In genomic region chr14:34562393-34562792, GRCm38 (mm10) we compare ENCODE assay signal across 19 mouse cellular contexts. TPM values are rescaled to one million over a fixed set of nuclear protein-coding genes. Genes with fewer than 3 reads are reported as not detected.
DNase-seq lines count a peak whose midpoint lies in the region; ATAC-seq lines count a peak whose summit lies in the region.
"Had no signal": no experiment of that assay in that cellular context is flagged by ENCODE, and none has a peak within 500 bp of the region (broad histone marks: within the 10 kb centered on the region; RNA-seq: fewer than 3 reads in every experiment).

No protein-coding gene starts in this region.

- peak overlapping the region; percentile 41 for H3K9ac ChIP-seq in heart, embryonic 13.5 days
- H3K9ac ChIP-seq: forebrain, postnatal 0 days; hindbrain, embryonic 15.5 days; liver, embryonic 15.5 days; neural tube, embryonic 13.5 days had no signal

- H3K4me2 ChIP-seq in heart, embryonic 13.5 days = no peak overlapping the region
- H3K4me2 ChIP-seq: hindbrain, embryonic 15.5 days; liver, embryonic 15.5 days; neural tube, embryonic 13.5 days had no signal

- H3K27ac ChIP-seq in heart, embryonic 13.5 days (replicated peaks) = peak overlapping the region; percentile 51
- H3K27ac ChIP-seq: hindbrain, embryonic 15.5 days; layer of hippocampus, adult 2 months; liver, embryonic 15.5 days; neural tube, embryonic 13.5 days had no signal

- no peak for DNase-seq in heart, postnatal 25 days (ENCODE audit: low spot score)
- DNase-seq in thymus, postnatal 0 days (ENCODE audit: low spot score) = peak; percentile 54
- DNase-seq in thymus, postnatal 10 days (ENCODE audit: low spot score in 2 of 2) = no peak
- DNase-seq in forelimb bud, embryonic 11.5 days (ENCODE audit: low read depth, low spot score) = peak; percentile 50
- no peak for DNase-seq in adrenal gland, adult 2 months
- DNase-seq: cerebellum, adult 2 months; forebrain, postnatal 0 days; gastrocnemius, postnatal 25 days had no signal

- no peak overlapping the region for H3K4me3 ChIP-seq in heart, embryonic 13.5 days
- H3K4me3 ChIP-seq: hindbrain, embryonic 15.5 days; layer of hippocampus, adult 2 months; liver, embryonic 15.5 days; neural tube, embryonic 13.5 days had no signal

- 26% methylated on average over 2 of the region's 2 CpGs for WGBS in heart, embryonic 13.5 days

- no peak for ATAC-seq in heart, embryonic 13.5 days (ENCODE audit: extremely low read depth, insufficient number of reproducible peaks, low FRiP score, low TSS enrichment)
- ATAC-seq in inflammation-experienced regulatory T-cells, adult 6 months = no peak
- ATAC-seq: forebrain, postnatal 0 days had no signal

- H3K4me1 ChIP-seq in heart, embryonic 13.5 days = peaks cover 66% of the 10 kb centered on the region
- H3K4me1 ChIP-seq: hindbrain, embryonic 15.5 days; liver, embryonic 15.5 days; neural tube, embryonic 13.5 days had no signal

- intact Hi-C loops in heart, postnatal 25 days (cut with DNase I) = no loop called here

- peaks cover 66% of the 10 kb centered on the region for H3K36me3 ChIP-seq in heart, embryonic 13.5 days
- H3K36me3 ChIP-seq: hindbrain, embryonic 15.5 days; liver, embryonic 15.5 days; neural tube, embryonic 13.5 days had no signal

- H3K9me3 ChIP-seq in heart, embryonic 13.5 days = no peaks in the 10 kb centered on the region
- H3K9me3 ChIP-seq: hindbrain, embryonic 15.5 days; liver, embryonic 15.5 days; neural tube, embryonic 13.5 days had no signal

- H3K27me3 ChIP-seq in heart, embryonic 13.5 days (replicated peaks) = no peaks in the 10 kb centered on the region
- H3K27me3 ChIP-seq: hindbrain, embryonic 15.5 days; liver, embryonic 15.5 days; neural tube, embryonic 13.5 days had no signal

RNA-seq across cellular contexts. Expression of gene Ldb3, which starts 26.1 kb away (rescaled TPM):
- 226 and 249 TPM in 2 replicates for polyA plus RNA-seq in heart, embryonic 13.5 days (2015; fragmentation: Nextera tagmentation; extraction: Ambion mirVana)
- total RNA-seq in heart, postnatal 25 days (2021) = 1,000 to 10,000 TPM; 1,007 to 1,096 TPM
- 0.29 and 0.39 TPM in 2 replicates for polyA plus RNA-seq in thymus, postnatal 0 days (2015; fragmentation: Nextera tagmentation; extraction: Ambion mirVana)
- under 1 TPM; 0.58 to 0.76 TPM for total RNA-seq in adrenal gland, adult 2 months (2021)
- polyA plus RNA-seq in adrenal gland, adult 2 months (2012; rRNA removed) = 0.79 and 1.4 TPM in 2 replicates
- polyA plus RNA-seq in inflammation-experienced regulatory T-cells, adult 6 months (2017; shearing (Covaris generic)) = not detected

RNA-seq across cellular contexts. Expression of gene Opn4, which starts 37.5 kb away (rescaled TPM):
- polyA plus RNA-seq in heart, embryonic 13.5 days (2015; fragmentation: Nextera tagmentation; extraction: Ambion mirVana) = 4.8 and 5.8 TPM in 2 replicates
- 1 to 10 TPM; 2.6 to 2.9 TPM for total RNA-seq in heart, postnatal 25 days (2021)
- not detected in 2 replicates for polyA plus RNA-seq in thymus, postnatal 0 days (2015; fragmentation: Nextera tagmentation; extraction: Ambion mirVana)
- total RNA-seq in adrenal gland, adult 2 months (2021) = under 1 TPM in 1 of 2 experiments, not detected in 1; 0.26 TPM
- 0.26 TPM in 1 of 2 replicates, not detected in the other for polyA plus RNA-seq in adrenal gland, adult 2 months (2012; rRNA removed)
- polyA plus RNA-seq in inflammation-experienced regulatory T-cells, adult 6 months (2017; shearing (Covaris generic)) = not detected
- total RNA-seq: gastrocnemius, postnatal 25 days; layer of hippocampus, adult 2 months; left cerebral cortex, adult 8-10 months had no signal
- polyA plus RNA-seq: hindbrain, embryonic 15.5 days; liver, embryonic 15.5 days; neural tube, embryonic 13.5 days; small intestine, adult 2 months; urinary bladder, adult 2 months had no signal

RNA-seq across cellular contexts. Expression of gene 9230112D13Rik, which starts 39.8 kb away (rescaled TPM):
- polyA plus RNA-seq in heart, embryonic 13.5 days (2015; fragmentation: Nextera tagmentation; extraction: Ambion mirVana) = not detected in 2 replicates
- total RNA-seq in heart, postnatal 25 days (2021) = not detected
- polyA plus RNA-seq in thymus, postnatal 0 days (2015; fragmentation: Nextera tagmentation; extraction: Ambion mirVana) = not detected in 2 replicates
- not detected for total RNA-seq in adrenal gland, adult 2 months (2021)
- not detected in 2 replicates for polyA plus RNA-seq in adrenal gland, adult 2 months (2012; rRNA removed)
- polyA plus RNA-seq in inflammation-experienced regulatory T-cells, adult 6 months (2017; shearing (Covaris generic)) = not detected
- total RNA-seq: forebrain, postnatal 0 days; gastrocnemius, postnatal 25 days; layer of hippocampus, adult 2 months; left cerebral cortex, adult 8-10 months had no signal
- polyA plus RNA-seq: cerebellum, adult 2 months; forebrain, postnatal 0 days; hindbrain, embryonic 15.5 days; kidney, embryonic 14.5 days; liver, embryonic 15.5 days; neural tube, embryonic 13.5 days; small intestine, adult 2 months; stomach, embryonic 16.5 days had no signal

RNA-seq across cellular contexts. Expression of gene Bmpr1a, which starts 59.3 kb away (rescaled TPM):
- 37.1 and 37.4 TPM in 2 replicates for polyA plus RNA-seq in heart, embryonic 13.5 days (2015; fragmentation: Nextera tagmentation; extraction: Ambion mirVana)
- 10 to 100 TPM; 71.8 to 77.5 TPM for total RNA-seq in heart, postnatal 25 days (2021)
- 8.2 and 8.3 TPM in 2 replicates for polyA plus RNA-seq in thymus, postnatal 0 days (2015; fragmentation: Nextera tagmentation; extraction: Ambion mirVana)
- total RNA-seq in adrenal gland, adult 2 months (2021) = 10 to 100 TPM; 56.4 to 64.4 TPM
- polyA plus RNA-seq in adrenal gland, adult 2 months (2012; rRNA removed) = 3.4 and 3.7 TPM in 2 replicates
- polyA plus RNA-seq in inflammation-experienced regulatory T-cells, adult 6 months (2017; shearing (Covaris generic)) = under 1 TPM; 0.36 to 0.40 (median 0.40) TPM

Comparison
In these comparisons a context has a peak if more than half of its experiments do, and no peak if none do; other contexts are left out.
1. DNase-seq: peak in thymus, postnatal 0 days (single experiment) and forelimb bud, embryonic 11.5 days (single experiment); none in heart, postnatal 25 days (single experiment), thymus, postnatal 10 days (0 of 2) and adrenal gland, adult 2 months (single experiment).
2. RNA of gene Ldb3, which starts 26.1 kb away (polyA plus RNA-seq): 226 to 249 TPM in heart, embryonic 13.5 days; 0.79 to 1.4 TPM in adrenal gland, adult 2 months, 0.29 to 0.39 TPM in thymus, postnatal 0 days and not detected in inflammation-experienced regulatory T-cells, adult 6 months; every median in the first group is over 10 times any median in the second.